Mouse (Mus musculus) hindbrain, postnatal 0 days (tissue): Measurements from ENCODE around the gene Cd24a. TPM values are rescaled to one million over a fixed set of nuclear protein-coding genes. Genes with fewer than 3 reads are reported as not detected.

Source experiments
- ATAC-seq: fragments of 200-750 bp; cut with Nextera tagmentation; 2 replicates; pipeline ENCODE4 v1.8.0; 2017; ENCODE audit warnings: mild to moderate bottlenecking, moderate TSS enrichment, moderate library complexity
- DNase-seq: peaks from one replicate; pipeline ENCODE4 v3.0.0-alpha.2; 2015; ENCODE audit warnings: low spot score
- H3K27ac ChIP-seq: fragments of 300-500 bp; sonication (generic); 2 replicates; pipeline ENCODE4 v1.5.1; 2014; ENCODE audit warnings: mild to moderate bottlenecking
- H3K27me3 ChIP-seq: fragments of 300-500 bp; sonication (generic); 2 replicates; pipeline ENCODE4 v1.6.1; 2014; ENCODE audit warnings: low read length, mixed read lengths; ENCODE audit not compliant: insufficient read depth
- H3K36me3 ChIP-seq: fragments of 300-500 bp; sonication (generic); 2 replicates; pipeline ENCODE4 v1.6.1; 2014; ENCODE audit warnings: low read length, mixed read lengths; ENCODE audit not compliant: insufficient read depth
- H3K4me1 ChIP-seq: fragments of 300-500 bp; sonication (generic); 2 replicates; pipeline ENCODE4 v1.6.1; 2014; ENCODE audit warnings: antibody characterized with exemption, low read length, mixed read lengths; ENCODE audit not compliant: insufficient read depth
- H3K4me2 ChIP-seq: fragments of 300-500 bp; sonication (generic); 2 replicates; pipeline ENCODE4 v1.6.1; 2014; ENCODE audit warnings: low read depth, mild to moderate bottlenecking, low read length, moderate library complexity, mixed read lengths
- H3K4me3 ChIP-seq: fragments of 300-500 bp; sonication (generic); 2 replicates; pipeline ENCODE4 v1.5.1; 2014; ENCODE audit warnings: low read length
- H3K9ac ChIP-seq: fragments of 300-500 bp; sonication (generic); replicated peaks from 2 replicates; pipeline ENCODE4 v1.6.1; 2014; ENCODE audit warnings: mild to moderate bottlenecking, low read length, moderate library complexity, mixed read lengths
- H3K9me3 ChIP-seq: fragments of 300-500 bp; sonication (generic); 2 replicates; pipeline ENCODE4 v1.6.1; 2016; ENCODE audit warnings: low read length, mixed read lengths
- CTCF ChIP-seq: IDR thresholded peaks from 2 replicates; pipeline ENCODE4 v1.5.1; 2016; ENCODE audit warnings: antibody characterized with exemption, control low read depth, low read depth
- WGBS: fragments of 180-500 bp; shearing (Covaris S2); extraction: QIAGEN DNeasy Blood & Tissue Kit; methylation state at CpG from one replicate; pipeline ENCODE4 v1.1.7; 2014; 5-methylcytosine and 5-hydroxymethylcytosine counted together
- polyA plus RNA-seq: library from polyadenylated mRNA; unstranded; fragments of >200 nt; fragmentation: Nextera tagmentation; extraction: Ambion mirVana; gene quantifications from 2 replicates; pipeline ENCODE4 v1.2.1, GENCODE M21; 2015
- total RNA-seq: library from RNA; depleted of rRNA; stranded (reverse); fragments of >200 nt; gene quantifications from 2 replicates; pipeline ENCODE4 v1.2.3, GENCODE M21; 2014

The Cd24a gene
- total and polyA plus RNA-seq, 2 experiments from 2014 or later = 286 to 324 TPM

GRCm38 (mm10) chr10:43541153-43541544, 36.9 kb upstream of the Cd24a start:
- DNase-seq (no peak), ATAC-seq (peak; percentile 34)
- no peak for TF ChIP-seq CTCF
- peak overlapping the region; percentile 75 for H3K4me3 ChIP-seq
- no peak overlapping the region for H3K9ac ChIP-seq
- no peaks in the 10 kb centered on the region for H3K36me3 ChIP-seq
- peaks cover 7% of the 10 kb centered on the region for H3K4me1 ChIP-seq
- no peaks in the 10 kb centered on the region for H3K9me3 ChIP-seq
- H3K27me3 ChIP-seq = no peaks in the 10 kb centered on the region
- peak overlapping the region; percentile 52; the same call in 1 of the 2 replicates for H3K4me2 ChIP-seq
- no peak overlapping the region for H3K27ac ChIP-seq
- WGBS = 51% methylated on average over 7 of the region's 8 CpGs

- H3K27me3 ChIP-seq = no peaks in the 10 kb centered on the region
- H3K4me3 ChIP-seq = no peak overlapping the region
- H3K36me3 ChIP-seq = no peaks in the 10 kb centered on the region
- H3K4me2 ChIP-seq = no peak overlapping the region
- WGBS = 59% methylated on average over 5 of the region's 5 CpGs
- no peak overlapping the region for H3K27ac ChIP-seq
- peak; percentile 34 for TF ChIP-seq CTCF
- no peak for ATAC-seq
- no peaks in the 10 kb centered on the region for H3K9me3 ChIP-seq
- H3K9ac ChIP-seq = no peak overlapping the region
- no peak for DNase-seq
- no peaks in the 10 kb centered on the region for H3K4me1 ChIP-seq
Measured at GRCm38 (mm10) chr10:43549411-43549810, 28.7 kb upstream of the Cd24a start.

GRCm38 (mm10) chr10:43550923-43551322, 27.2 kb upstream of the Cd24a start:
- H3K9ac ChIP-seq = no peak overlapping the region
- DNase-seq (no peak), ATAC-seq (peak; percentile 31; the same call in 1 of the 2 replicates)
- WGBS = 30% methylated on average over 3 of the region's 3 CpGs
- H3K27ac ChIP-seq = 0 out of 2 replicates have a peak overlapping the region, but pooled peaks have one; percentile 32
- H3K4me1 ChIP-seq = no peaks in the 10 kb centered on the region
- TF ChIP-seq CTCF = no peak
- no peaks in the 10 kb centered on the region for H3K36me3 ChIP-seq
- H3K4me2 ChIP-seq = no peak overlapping the region
- no peaks in the 10 kb centered on the region for H3K27me3 ChIP-seq
- no peak overlapping the region for H3K4me3 ChIP-seq
- no peaks in the 10 kb centered on the region for H3K9me3 ChIP-seq

- Histone ChIP-seq H3K9ac (no peak overlapping the region), H3K9me3 (no peaks in the 10 kb centered on the region), H3K4me2 (no peak overlapping the region), H3K36me3 (no peaks in the 10 kb centered on the region), H3K27me3 (no peaks in the 10 kb centered on the region), H3K4me1 (no peaks in the 10 kb centered on the region), H3K4me3 (no peak overlapping the region), H3K27ac (0 out of 2 replicates have a peak overlapping the region, but pooled peaks have one; percentile 32)
- 27% methylated on average over 3 of the region's 3 CpGs for whole genome bisulfite sequencing
- DNase-seq = peak; percentile 21
- ATAC-seq = peak; percentile 73; the same call in 1 of the 2 replicates
- TF ChIP-seq CTCF = no peak
Measured at GRCm38 (mm10) chr10:43551388-43551787, 26.7 kb upstream of the Cd24a start.

GRCm38 (mm10) chr10:43557630-43558165, 20.4 kb upstream of the Cd24a start:
- no peaks in the 10 kb centered on the region for H3K36me3 ChIP-seq
- ATAC-seq (no peak), DNase-seq (no peak)
- no peak overlapping the region for H3K27ac ChIP-seq
- H3K27me3 ChIP-seq = no peaks in the 10 kb centered on the region
- no peaks in the 10 kb centered on the region for H3K4me1 ChIP-seq
- H3K9me3 ChIP-seq = no peaks in the 10 kb centered on the region
- TF ChIP-seq CTCF = no peak
- H3K4me2 ChIP-seq = no peak overlapping the region
- no peak overlapping the region for H3K9ac ChIP-seq
- 86% methylated on average over 5 of the region's 5 CpGs for WGBS
- no peak overlapping the region for H3K4me3 ChIP-seq

GRCm38 (mm10) chr10:43559313-43559712, 18.8 kb upstream of the Cd24a start:
- TF ChIP-seq CTCF = no peak
- no peak overlapping the region for H3K4me3 ChIP-seq
- WGBS = 76% methylated on average over 11 of the region's 11 CpGs
- ATAC-seq (no peak), DNase-seq (no peak)
- H3K4me2 ChIP-seq = no peak overlapping the region
- no peaks in the 10 kb centered on the region for H3K36me3 ChIP-seq
- no peaks in the 10 kb centered on the region for H3K4me1 ChIP-seq
- H3K27me3 ChIP-seq = no peaks in the 10 kb centered on the region
- H3K27ac ChIP-seq = no peak overlapping the region
- H3K9me3 ChIP-seq = no peaks in the 10 kb centered on the region
- no peak overlapping the region for H3K9ac ChIP-seq

GRCm38 (mm10) chr10:43560765-43561164, 17.3 kb upstream of the Cd24a start:
- H3K27ac ChIP-seq = no peak overlapping the region
- 31% methylated on average over 2 of the region's 2 CpGs for WGBS
- H3K4me3 ChIP-seq = no peak overlapping the region
- H3K36me3 ChIP-seq = no peaks in the 10 kb centered on the region
- TF ChIP-seq CTCF = peak; percentile 39
- DNase-seq (no peak), ATAC-seq (no peak)
- H3K4me1 ChIP-seq = no peaks in the 10 kb centered on the region
- H3K9ac ChIP-seq = no peak overlapping the region
- H3K27me3 ChIP-seq = no peaks in the 10 kb centered on the region
- no peaks in the 10 kb centered on the region for H3K9me3 ChIP-seq
- H3K4me2 ChIP-seq = no peak overlapping the region
